Mouse (Mus musculus): ENCODE measurements around the gene Olfr65.

- TF ChIP-seq UBTF (IDR thresholded peaks at IDR 0.05; ENCODE audit: low read depth, low read length) = no peak
- TF ChIP-seq NRF1 (IDR thresholded peaks at IDR 0.05; ENCODE audit: low read depth, low read length) = no peak
- TF ChIP-seq EP300 (IDR thresholded peaks at IDR 0.05; ENCODE audit: low read length) = no peak
- no peak for TF ChIP-seq CTCF (conservative IDR thresholded peaks at IDR 0.05 in 1 of 2, IDR thresholded peaks at IDR 0.05 in 1 of 2; ENCODE audit: low read depth in 2 of 2, low read length in 2 of 2)
- TF ChIP-seq POLR2A (IDR thresholded peaks at IDR 0.05; ENCODE audit: low read depth, low read length) = no peak
- TF ChIP-seq MAZ (IDR thresholded peaks at IDR 0.05; ENCODE audit: low read depth, low read length) = no peak
- TF ChIP-seq JUND (conservative IDR thresholded peaks at IDR 0.05; ENCODE audit: low read depth, low read length) = no peak
Observed at GRCm38 (mm10) chr7:103861531-103861930, 41.8 kb upstream of the Olfr65 start.

Measured in CH12.LX (cell line).